In the genomic region with DNA sequence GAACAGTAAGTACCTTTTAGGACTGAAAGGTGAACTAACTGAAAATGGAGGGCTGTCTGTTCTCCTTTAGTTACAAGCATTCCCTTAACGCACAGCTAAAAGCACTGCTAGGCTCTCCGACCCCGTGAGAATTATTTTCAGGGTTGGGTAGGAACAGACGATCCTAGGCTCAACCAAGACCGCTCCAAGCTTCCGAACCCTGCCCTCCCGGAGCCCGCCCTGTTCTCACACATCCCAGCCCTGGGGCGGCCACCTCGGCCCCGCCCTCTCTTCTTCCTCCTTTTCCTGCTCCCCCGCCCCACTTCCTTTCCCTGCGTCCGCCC, we compare ENCODE assay signal across 8 mouse cellular contexts. TPM values are rescaled to one million over a fixed set of nuclear protein-coding genes. Genes with fewer than 3 reads are reported as not detected.
DNase-seq lines count a peak whose midpoint lies in the region; ATAC-seq and TF ChIP-seq lines count a peak whose summit lies in the region.

Gene Ywhab (plus strand): TSS at position 307 of the 323 bp plus-strand sequence.

- no peaks in the 10 kb centered on the region for H3K9me3 ChIP-seq in E14TG2a.4 (ENCODE audit: low read length)
- no peaks in the 10 kb centered on the region for H3K9me3 ChIP-seq in limb, embryonic 10.5 days (replicated peaks)
- no peaks in the 10 kb centered on the region for H3K9me3 ChIP-seq in neural tube, embryonic 14.5 days (ENCODE audit: control insufficient read depth, low read length)

- no peak for ATAC-seq in erythroid progenitor cell, adult 5-6 weeks (replicated peaks; ENCODE audit: low FRiP score, poor library complexity, severe bottlenecking)
- no peak for ATAC-seq in neural tube, embryonic 14.5 days (ENCODE audit: low read depth)

- DNase-seq in frontal cortex, adult 2 months (ENCODE audit: extremely low spot score in 1 of 2, low spot score in 1 of 2) = no peak
- no peak for DNase-seq in frontal cortex, postnatal 14 days (ENCODE audit: low spot score in 2 of 2)
- no peak for DNase-seq in heart, postnatal 25 days (ENCODE audit: low spot score)
- DNase-seq in limb, embryonic 10.5 days (ENCODE audit: low spot score) = no peak
- no peak for DNase-seq in retina, embryonic 14.5 days (ENCODE audit: low spot score)

- H3K4me1 ChIP-seq in E14TG2a.4 (replicated peaks; ENCODE audit: low read depth, low read length) = peaks cover 44% of the 10 kb centered on the region
- peaks cover 24% of the 10 kb centered on the region for H3K4me1 ChIP-seq in limb, embryonic 10.5 days
- H3K4me1 ChIP-seq in neural tube, embryonic 14.5 days (ENCODE audit: control insufficient read depth, insufficient read depth, low read length) = peaks cover 21% of the 10 kb centered on the region

- H3K9ac ChIP-seq in neural tube, embryonic 14.5 days (replicated peaks; ENCODE audit: low read depth, low read length) = peak within 1 kb of the TSS; percentile 73

- WGBS in limb, embryonic 10.5 days = under 1% methylated on average over 14 of the region's 14 CpGs
- 0% methylated on average over 10 of the region's 14 CpGs for WGBS in neural tube, embryonic 14.5 days

- intact Hi-C loops in heart, postnatal 25 days (cut with DNase I) = loop anchor here (5.0 kb wide), 1 partner anchor 78 kb away; the partner anchor contains the start of genes Stk4 and Tomm34

- TF ChIP-seq CTCF in E14TG2a.4 (conservative IDR thresholded peaks at IDR 0.05; ENCODE audit: low read length) = no peak

- peaks cover 29% of the 10 kb centered on the region for H3K36me3 ChIP-seq in E14TG2a.4 (ENCODE audit: insufficient read depth, low read length)
- peaks cover 22% of the 10 kb centered on the region for H3K36me3 ChIP-seq in limb, embryonic 10.5 days
- no peaks in the 10 kb centered on the region for H3K36me3 ChIP-seq in neural tube, embryonic 14.5 days (ENCODE audit: control insufficient read depth, insufficient read depth, low read length)

- peak within 1 kb of the TSS; percentile 89 for H3K27ac ChIP-seq in limb, embryonic 10.5 days
- peak within 1 kb of the TSS; percentile 85 for H3K27ac ChIP-seq in neural tube, embryonic 14.5 days (ENCODE audit: low read depth, low read length)

- H3K4me2 ChIP-seq in neural tube, embryonic 14.5 days (ENCODE audit: low read depth, low read length) = peak within 1 kb of the TSS; percentile 87

- peak within 1 kb of the TSS; percentile 94 for H3K4me3 ChIP-seq in E14TG2a.4 (replicated peaks; ENCODE audit: low read length)
- H3K4me3 ChIP-seq in limb, embryonic 10.5 days = peak within 1 kb of the TSS; percentile 95
- H3K4me3 ChIP-seq in neural tube, embryonic 14.5 days (ENCODE audit: low read depth, low read length) = peak within 1 kb of the TSS; percentile 82

- H3K27me3 ChIP-seq in E14TG2a.4 (ENCODE audit: insufficient read depth, low read length) = peaks cover 7% of the 10 kb centered on the region; the same call in 1 of the 2 replicates
- H3K27me3 ChIP-seq in limb, embryonic 10.5 days (ENCODE audit: low read depth, poor library complexity, severe bottlenecking) = no peaks in the 10 kb centered on the region
- H3K27me3 ChIP-seq in neural tube, embryonic 14.5 days (ENCODE audit: control insufficient read depth, insufficient read depth, low read length) = no peaks in the 10 kb centered on the region

RNA-seq across cellular contexts. Expression of gene Ywhab, which starts in this region (rescaled TPM):
- 291 and 293 TPM in 2 replicates for polyA plus RNA-seq in frontal cortex, adult 2 months (2012; rRNA removed)
- 59.1 and 59.9 TPM in 2 replicates for total RNA-seq in erythroid progenitor cell, adult 5-6 weeks (2015; ENCODE audit: low replicate concordance)
- 33.0 and 34.5 TPM in 2 replicates for total RNA-seq in erythroid progenitor cell, adult 5-6 weeks (2017; ENCODE audit: low replicate concordance)
- total RNA-seq in heart, postnatal 25 days (2021) = 10 to 100 TPM; 74.3 to 82.2 TPM
- 307 and 327 TPM in 2 replicates for polyA plus RNA-seq in limb, embryonic 10.5 days (2016; fragmentation: Nextera tagmentation; extraction: Ambion mirVana)
- polyA plus RNA-seq in neural tube, embryonic 14.5 days (2014; fragmentation: Nextera tagmentation; extraction: Ambion mirVana) = 466 and 481 TPM in 2 replicates
